Mouse (Mus musculus): ENCODE measurements around the gene Fkbp15. TPM values are rescaled to one million over a fixed set of nuclear protein-coding genes. Genes with fewer than 3 reads are reported as not detected.

The Fkbp15 gene
- total RNA-seq, 2 experiments from 2014 or later: 25.9 to 31.6 TPM

GRCm38 (mm10) chr4:62373668-62374067 lies 13.3 kb upstream of the Fkbp15 start:
- no peak for ATAC-seq (replicated peaks; ENCODE audit: low FRiP score, poor library complexity, severe bottlenecking)

GRCm38 (mm10) chr4:62372818-62373520 lies 12.6 kb upstream of the Fkbp15 start:
- no peak for ATAC-seq (replicated peaks; ENCODE audit: low FRiP score, poor library complexity, severe bottlenecking)

- ATAC-seq (replicated peaks; ENCODE audit: low FRiP score, poor library complexity, severe bottlenecking): no peak
These were observed 12.1 kb upstream of the Fkbp15 start for GRCm38 (mm10) chr4:62372410-62372809.

- 0 out of 2 replicates have a peak, but pooled peaks have one; percentile 31 for ATAC-seq (replicated peaks; ENCODE audit: low FRiP score, poor library complexity, severe bottlenecking)
These were observed 8.7 kb upstream of the Fkbp15 start for GRCm38 (mm10) chr4:62369091-62369490.

- no peak for ATAC-seq (replicated peaks; ENCODE audit: low FRiP score, poor library complexity, severe bottlenecking)
These were observed 7.2 kb upstream of the Fkbp15 start for GRCm38 (mm10) chr4:62367586-62367985.

- ATAC-seq (replicated peaks; ENCODE audit: low FRiP score, poor library complexity, severe bottlenecking): no peak
These were observed 5.9 kb upstream of the Fkbp15 start for GRCm38 (mm10) chr4:62366291-62366690.

GRCm38 (mm10) chr4:62364299-62364698 lies 4.0 kb upstream of the Fkbp15 start:
- ATAC-seq (replicated peaks; ENCODE audit: low FRiP score, poor library complexity, severe bottlenecking): no peak

- ATAC-seq (replicated peaks; ENCODE audit: low FRiP score, poor library complexity, severe bottlenecking): no peak
These were observed 2.1 kb upstream of the Fkbp15 start for GRCm38 (mm10) chr4:62362437-62362836.

GRCm38 (mm10) chr4:62361997-62362396 lies 1.6 kb upstream of the Fkbp15 start:
- no peak for ATAC-seq (replicated peaks; ENCODE audit: low FRiP score, poor library complexity, severe bottlenecking)

- ATAC-seq (replicated peaks; ENCODE audit: low FRiP score, poor library complexity, severe bottlenecking): no peak
These were observed 1.2 kb upstream of the Fkbp15 start for GRCm38 (mm10) chr4:62361571-62361970.

- peak; percentile 24 for ATAC-seq (replicated peaks; ENCODE audit: low FRiP score, poor library complexity, severe bottlenecking)
These were observed 582 bp upstream of the Fkbp15 start for GRCm38 (mm10) chr4:62360805-62361455.

GRCm38 (mm10) chr4:62359256-62359775 lies 1.0 kb downstream of the Fkbp15 start:
- no peak for ATAC-seq (replicated peaks; ENCODE audit: low FRiP score, poor library complexity, severe bottlenecking)

GRCm38 (mm10) chr4:62357631-62358148 lies 2.7 kb downstream of the Fkbp15 start:
- no peak for ATAC-seq (replicated peaks; ENCODE audit: low FRiP score, poor library complexity, severe bottlenecking)

- no peak for ATAC-seq (replicated peaks; ENCODE audit: low FRiP score, poor library complexity, severe bottlenecking)
These were observed 11.0 kb downstream of the Fkbp15 start for GRCm38 (mm10) chr4:62349371-62349770.

- no peak for ATAC-seq (replicated peaks; ENCODE audit: low FRiP score, poor library complexity, severe bottlenecking)
These were observed 12.0 kb downstream of the Fkbp15 start for GRCm38 (mm10) chr4:62348329-62348705.

GRCm38 (mm10) chr4:62347605-62348328 lies 12.6 kb downstream of the Fkbp15 start:
- ATAC-seq (replicated peaks; ENCODE audit: low FRiP score, poor library complexity, severe bottlenecking): no peak

- ATAC-seq (replicated peaks; ENCODE audit: low FRiP score, poor library complexity, severe bottlenecking): no peak
These were observed 14.5 kb downstream of the Fkbp15 start for GRCm38 (mm10) chr4:62345827-62346226.

- peak; percentile 81 for ATAC-seq (replicated peaks; ENCODE audit: low FRiP score, poor library complexity, severe bottlenecking)
These were observed 16.3 kb downstream of the Fkbp15 start for GRCm38 (mm10) chr4:62344000-62344399.

- ATAC-seq (replicated peaks; ENCODE audit: low FRiP score, poor library complexity, severe bottlenecking): no peak
These were observed 21.8 kb downstream of the Fkbp15 start for GRCm38 (mm10) chr4:62338536-62338935.

- no peak for ATAC-seq (replicated peaks; ENCODE audit: low FRiP score, poor library complexity, severe bottlenecking)
These were observed 28.4 kb downstream of the Fkbp15 start for GRCm38 (mm10) chr4:62331977-62332376.
